Mouse (Mus musculus) adrenal gland, postnatal 36 days (tissue): ENCODE results near the gene Dus3l. TPM values are rescaled to one million over a fixed set of nuclear protein-coding genes. Genes with fewer than 3 reads are reported as not detected.

Experiments used
- DNase-seq, 2 experiments: peaks; one replicate each; pipeline ENCODE4 v3.0.0; 2021; ENCODE audit warnings: mixed read lengths in 1 of 2
- total RNA-seq, 2 experiments: library from RNA; stranded (reverse); gene quantifications; 2 replicates each; pipeline ENCODE4 v1.2.3; 2021

Dus3l gene
- total RNA-seq, 2 experiments from 2014 or later = 31.5 to 32.5 TPM

GRCm38 (mm10) chr17:56754271-56755185, 10.0 kb upstream of the Dus3l start:
- no peak for DNase-seq

DNA sequence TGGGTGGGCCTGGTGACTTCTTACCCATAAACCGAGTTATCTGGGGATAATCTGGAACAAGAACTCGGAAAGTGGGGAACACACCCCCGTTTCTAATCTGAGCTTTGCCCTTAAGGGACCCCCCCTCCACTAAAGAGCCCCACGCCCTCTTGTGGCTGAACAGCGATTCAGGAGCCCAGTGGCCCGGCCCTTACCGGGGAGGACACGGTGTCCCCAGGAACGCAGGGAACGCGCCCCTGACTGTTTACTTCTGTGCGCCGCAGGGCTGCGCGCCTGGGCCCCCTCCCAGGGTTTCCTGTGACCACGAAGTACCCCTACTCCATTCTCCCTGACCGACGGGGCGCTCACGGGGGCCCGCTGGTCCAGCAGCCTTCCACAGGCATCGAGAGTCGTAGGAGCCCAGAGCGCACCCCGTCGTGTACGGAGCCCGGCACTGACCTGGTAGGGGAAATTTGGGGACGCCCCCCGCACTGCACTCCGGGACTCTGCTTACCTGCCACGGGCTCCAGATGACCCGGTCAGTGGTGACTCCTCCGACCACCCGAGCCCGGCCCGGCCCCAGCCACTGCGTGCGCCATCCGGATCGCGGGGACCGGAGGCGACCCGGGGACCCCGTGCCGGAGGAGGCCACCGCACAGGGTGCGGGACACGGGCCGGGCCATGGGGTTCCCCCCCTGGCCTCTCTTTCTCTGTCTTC, 7.7 kb upstream of the Dus3l start:
- peak; percentile 54 to 67 for DNase-seq

DNA sequence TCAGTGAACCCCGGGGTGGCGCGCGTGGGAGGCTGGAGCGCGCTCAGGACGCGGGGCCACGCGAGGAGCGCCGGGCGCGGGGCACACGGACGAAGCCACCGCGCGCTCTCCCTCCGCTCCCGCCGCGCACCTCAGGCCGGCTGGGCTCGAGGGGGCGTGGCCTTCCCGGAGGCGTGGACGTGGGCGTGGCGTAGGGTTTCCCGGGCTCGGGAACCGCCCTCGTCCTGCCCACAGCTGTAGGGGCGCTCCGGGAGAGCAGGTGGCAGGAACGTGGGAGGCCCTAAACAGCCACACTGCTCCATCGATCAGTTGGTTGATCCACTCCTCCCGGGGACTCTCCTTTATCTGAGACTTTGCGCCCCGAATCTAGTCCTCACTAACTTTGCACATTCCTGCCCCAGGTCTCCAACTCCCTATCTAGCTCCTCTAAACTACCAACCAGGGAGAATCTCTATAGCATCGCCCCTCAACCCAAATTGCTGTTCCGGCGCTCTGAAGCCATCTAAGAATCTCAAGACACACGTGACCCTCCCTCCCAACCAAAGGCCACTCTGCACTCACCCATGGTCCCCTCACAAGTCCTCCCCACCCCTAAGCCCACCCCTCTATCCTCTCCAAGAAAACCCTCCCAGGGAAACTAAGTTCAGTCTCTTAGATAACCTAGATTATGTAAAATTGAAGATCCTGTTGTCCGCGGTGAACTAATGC, 7.0 kb upstream of the Dus3l start, which contains the start of gene Nrtn:
Gene Nrtn (minus strand): TSS at position 115 of the 708 bp plus-strand sequence.
- peak; percentile 96 for DNase-seq

- peak; percentile 73 to 82 for DNase-seq
These were observed 6.4 kb upstream of the Dus3l start for GRCm38 (mm10) chr17:56758132-56758531.

DNA sequence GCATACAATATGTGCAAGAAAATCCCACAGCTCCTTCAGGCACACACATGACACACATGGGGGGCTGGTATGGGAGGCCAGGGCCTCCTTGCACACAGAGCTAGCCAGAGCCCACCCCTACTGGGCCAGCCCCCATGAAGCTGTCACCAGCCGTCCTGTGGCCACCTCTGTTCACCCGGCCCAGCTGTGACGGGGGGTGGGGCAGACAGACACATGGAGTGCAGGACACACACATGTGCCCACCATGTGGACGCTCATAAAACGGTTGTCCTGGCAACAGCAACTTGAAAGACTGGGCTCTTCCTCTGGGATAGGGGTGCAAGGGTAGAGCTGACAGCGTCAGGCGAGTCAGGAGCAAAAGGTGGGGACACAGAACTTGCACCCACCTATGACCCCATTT, 5.3 kb upstream of the Dus3l start:
- peak in 1 of 2 experiments; percentile 7 for DNase-seq

- peak in 1 of 2 experiments; percentile 2 for DNase-seq
These were observed 3.5 kb upstream of the Dus3l start for GRCm38 (mm10) chr17:56761077-56761476.

DNA sequence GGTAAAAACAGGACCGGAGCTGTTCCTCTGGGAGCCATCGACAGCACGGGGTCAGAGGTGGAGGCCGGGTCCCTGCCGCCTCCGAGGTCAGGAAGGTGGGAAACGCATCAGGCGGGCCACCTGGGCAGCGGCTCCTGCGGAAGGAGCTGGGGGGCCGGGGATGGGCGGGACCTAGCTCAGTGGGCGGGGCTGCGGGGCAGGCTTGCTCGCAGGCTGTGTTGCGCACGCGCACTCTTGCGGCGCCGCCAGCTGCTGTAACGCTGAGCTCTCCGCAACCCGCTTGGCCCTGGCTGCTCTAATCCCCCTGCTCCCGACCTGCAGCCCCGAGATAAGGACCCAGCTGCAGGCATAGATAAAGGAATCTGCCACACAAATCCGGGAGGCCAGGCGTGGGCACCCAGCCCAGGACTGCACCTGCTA, 2.6 kb upstream of the Dus3l start:
- peak; percentile 92 to 96 for DNase-seq

DNA sequence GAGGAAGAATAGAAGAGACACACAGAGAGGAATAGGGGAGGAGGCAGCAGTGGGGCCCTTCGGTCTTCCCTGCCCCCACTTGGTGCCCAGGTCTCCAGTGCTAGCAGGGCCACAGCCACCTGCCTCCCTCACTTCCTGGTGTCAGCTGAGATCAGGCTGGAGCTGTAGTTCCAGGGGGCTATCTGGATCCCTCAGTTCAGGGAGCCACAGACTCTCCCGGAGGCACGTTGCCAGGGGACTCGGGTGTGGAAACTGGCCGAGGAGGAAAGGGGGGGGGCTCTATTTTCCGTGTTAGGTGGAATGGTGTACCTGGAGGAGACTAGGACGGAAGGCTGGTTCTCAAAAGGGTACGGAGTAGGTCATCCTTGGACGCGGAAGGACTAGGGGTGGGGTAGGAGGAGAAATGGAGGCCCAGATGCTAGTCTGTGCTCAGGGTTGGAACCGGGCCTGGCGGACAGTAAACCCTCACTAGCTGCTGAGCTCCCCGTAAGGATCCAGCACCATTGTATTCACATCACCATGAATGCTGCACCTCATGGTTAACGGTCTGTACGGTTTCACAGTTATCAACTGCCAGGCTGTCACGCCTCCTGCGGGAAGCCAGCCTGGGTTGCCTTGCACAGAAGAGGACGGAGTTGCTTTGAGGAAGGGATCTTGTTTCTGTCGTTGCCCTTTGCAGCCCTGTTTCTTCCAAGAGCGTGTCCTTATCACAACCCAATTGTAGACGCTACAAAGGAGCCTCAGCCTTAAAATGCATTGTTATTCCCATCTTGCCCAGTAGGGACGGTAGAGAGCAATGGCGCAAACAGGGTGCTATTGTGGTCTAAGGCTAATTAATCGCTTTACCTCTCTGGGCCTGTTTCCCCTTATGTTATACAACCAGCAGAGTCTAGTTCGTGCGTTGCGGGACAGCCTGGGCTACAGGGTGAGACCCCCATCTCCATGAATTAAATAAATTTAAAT, 1.5 kb upstream of the Dus3l start:
- DNase-seq = peak; percentile 45 to 60

GRCm38 (mm10) chr17:56763741-56764250, 761 bp upstream of the Dus3l start:
- peak in 1 of 2 experiments; percentile 7 for DNase-seq

GRCm38 (mm10) chr17:56765431-56765830, 874 bp downstream of the Dus3l start:
- DNase-seq = peak in 1 of 2 experiments; percentile 26

DNA sequence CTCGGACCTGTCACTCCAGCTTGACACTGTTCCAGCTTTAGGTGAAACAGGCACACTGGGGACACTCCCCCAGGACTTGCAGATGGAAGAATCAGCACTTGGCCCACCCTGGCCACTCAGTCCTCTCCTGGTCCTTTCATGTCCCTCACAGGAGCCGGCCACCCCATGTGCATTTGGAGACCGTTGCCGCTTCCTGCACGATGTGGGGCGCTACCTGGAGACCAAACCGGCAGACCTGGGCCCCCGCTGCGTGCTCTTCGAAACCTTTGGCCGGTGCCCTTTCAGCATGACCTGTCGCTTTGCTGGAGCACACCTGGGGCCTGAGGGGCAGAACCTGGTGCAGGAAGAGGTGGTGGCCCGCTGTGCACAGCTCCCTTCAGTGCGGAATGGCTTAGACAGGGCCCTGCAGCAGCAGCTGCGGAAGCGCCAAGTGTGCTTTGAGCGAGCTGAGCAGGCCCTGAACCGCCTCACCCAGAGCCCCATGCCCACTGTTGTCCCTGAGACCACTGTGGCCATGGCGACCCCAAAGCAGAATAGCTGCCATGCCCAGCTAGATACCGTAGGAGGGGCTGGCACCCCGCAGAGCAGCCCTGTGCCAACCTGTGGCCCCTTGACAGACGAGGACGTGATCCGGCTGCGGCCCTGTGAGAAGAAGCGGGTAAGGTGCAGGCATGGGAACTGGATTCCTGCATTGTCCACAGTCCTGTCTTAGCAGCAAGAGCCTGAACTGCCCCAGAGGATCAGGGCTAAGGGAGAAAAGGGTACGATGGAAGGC, 2.3 kb downstream of the Dus3l start:
- peak in 1 of 2 experiments; percentile 7 for DNase-seq

GRCm38 (mm10) chr17:56767531-56768135, 3.1 kb downstream of the Dus3l start:
- no peak for DNase-seq

GRCm38 (mm10) chr17:56768941-56769340, 4.4 kb downstream of the Dus3l start:
- DNase-seq = no peak

- no peak for DNase-seq
These were observed 5.4 kb downstream of the Dus3l start, which contains the start of gene Prr22 for GRCm38 (mm10) chr17:56769950-56770349. Prr22 (plus strand) TSS chr17:56770250.

GRCm38 (mm10) chr17:56777568-56777967, 13.0 kb downstream of the Dus3l start:
- no peak for DNase-seq

DNA sequence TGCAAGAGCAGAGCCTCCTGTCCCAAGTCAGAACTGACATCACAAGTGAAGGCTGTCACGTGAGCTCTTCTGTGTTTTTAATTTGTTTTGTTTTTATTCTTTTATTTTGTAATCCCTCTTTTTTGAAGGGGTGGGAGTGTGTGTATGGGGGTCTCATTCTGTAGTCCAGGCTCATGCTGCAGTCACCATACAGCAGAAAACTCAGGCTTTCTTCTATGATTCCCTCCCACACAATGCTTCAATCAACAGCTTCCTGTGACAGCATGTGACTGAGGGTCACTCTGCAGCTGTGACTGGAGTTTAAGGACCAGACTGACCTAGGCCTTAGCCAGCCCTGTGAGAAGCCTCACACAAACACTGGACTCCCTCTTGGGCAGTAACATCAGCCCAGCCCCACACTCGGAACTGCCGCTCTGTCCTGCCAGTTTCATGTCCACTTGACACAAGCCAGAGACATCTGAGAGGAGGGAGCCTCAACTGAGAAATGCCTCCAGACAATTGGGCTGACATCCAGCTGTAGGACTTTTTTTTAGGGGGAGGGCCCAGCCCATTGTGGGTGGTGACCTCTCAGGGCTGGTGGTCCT, 14.3 kb downstream of the Dus3l start:
- no peak for DNase-seq

- DNase-seq = no peak
These were observed 15.9 kb downstream of the Dus3l start for GRCm38 (mm10) chr17:56780291-56780978.

DNA sequence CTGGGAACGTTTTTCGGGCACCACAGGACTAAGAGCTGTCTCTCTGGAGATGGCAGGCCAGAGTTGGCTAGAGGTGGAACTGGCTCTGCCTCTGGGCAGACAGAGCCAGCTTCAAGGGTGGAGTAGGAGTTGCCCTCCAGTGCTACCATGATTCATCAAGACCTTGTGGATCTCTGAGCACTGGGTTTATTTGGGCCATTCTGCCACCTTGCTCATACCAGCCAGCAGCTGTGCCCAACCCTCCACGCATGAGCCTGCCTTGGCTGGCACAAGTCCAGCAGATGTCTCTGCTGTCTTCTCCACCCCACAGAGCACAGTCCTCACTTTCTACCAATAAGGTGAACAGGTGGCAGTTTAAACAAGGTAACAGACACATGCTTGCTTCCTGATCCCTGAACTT, 24.3 kb downstream of the Dus3l start:
- peak; percentile 75 to 82 for DNase-seq

DNA sequence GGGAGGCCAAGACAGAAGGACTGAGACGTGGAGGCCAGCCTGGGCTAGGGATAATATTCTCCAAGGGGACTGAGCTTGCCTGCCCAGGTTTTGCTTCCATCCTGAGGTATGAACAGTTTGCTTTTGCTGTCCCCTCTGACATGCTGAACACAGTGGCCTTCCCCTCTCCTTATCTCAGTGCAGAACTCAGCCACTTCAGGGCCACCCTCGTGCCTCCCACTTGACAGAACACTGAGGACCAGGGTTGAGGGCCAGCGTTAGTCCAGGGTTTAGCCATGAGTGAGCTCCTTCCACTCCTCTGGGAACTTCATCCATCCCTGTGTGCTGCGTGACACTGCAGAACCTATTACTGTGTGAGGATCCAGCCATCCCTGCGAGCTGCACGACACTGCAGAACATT, 24.7 kb downstream of the Dus3l start:
- no peak for DNase-seq
